Mouse (Mus musculus): Measurements from ENCODE around the gene Atl1.

Gene Atl1

DNA sequence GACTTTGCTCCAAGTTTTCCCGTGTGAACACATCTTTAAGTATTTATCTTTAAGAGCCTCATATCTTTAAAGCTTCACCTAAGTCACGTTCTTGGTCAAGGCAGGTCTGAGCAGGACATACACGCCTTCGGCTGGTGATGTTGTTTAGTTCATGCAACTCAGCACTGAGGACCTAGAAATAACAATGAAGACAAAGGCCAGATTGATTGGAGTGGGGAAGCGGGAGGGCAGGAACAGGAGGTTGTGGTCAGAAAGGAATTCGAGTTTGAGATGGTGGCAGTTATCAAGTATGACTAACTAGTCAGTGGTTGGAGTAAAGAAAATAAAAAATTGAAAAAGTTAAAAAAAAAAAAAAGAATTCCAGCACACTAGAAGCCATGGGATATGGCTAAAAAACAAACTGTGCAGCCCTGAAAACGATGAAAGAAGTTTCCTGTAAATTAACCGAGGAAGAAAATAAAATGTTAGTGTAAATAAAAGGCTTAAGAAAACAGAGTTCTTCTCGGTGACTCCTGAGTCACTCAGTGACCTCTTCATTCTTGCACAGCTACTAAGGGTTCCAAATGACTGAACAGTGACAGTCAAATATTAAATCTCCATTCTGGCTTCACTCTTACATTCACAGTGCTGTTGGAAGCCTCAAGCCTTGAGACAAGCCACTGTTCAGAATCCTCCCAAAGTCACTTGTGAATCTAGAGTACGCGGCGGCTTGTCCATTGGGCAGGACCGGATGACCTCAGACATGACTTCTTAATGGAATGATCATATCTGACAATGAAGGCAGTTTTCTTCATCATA, 106.0 kb downstream of the Atl1 start:
- no peak for ATAC-seq (ENCODE audit: insufficient number of reproducible peaks, low FRiP score, low TSS enrichment)

DNA sequence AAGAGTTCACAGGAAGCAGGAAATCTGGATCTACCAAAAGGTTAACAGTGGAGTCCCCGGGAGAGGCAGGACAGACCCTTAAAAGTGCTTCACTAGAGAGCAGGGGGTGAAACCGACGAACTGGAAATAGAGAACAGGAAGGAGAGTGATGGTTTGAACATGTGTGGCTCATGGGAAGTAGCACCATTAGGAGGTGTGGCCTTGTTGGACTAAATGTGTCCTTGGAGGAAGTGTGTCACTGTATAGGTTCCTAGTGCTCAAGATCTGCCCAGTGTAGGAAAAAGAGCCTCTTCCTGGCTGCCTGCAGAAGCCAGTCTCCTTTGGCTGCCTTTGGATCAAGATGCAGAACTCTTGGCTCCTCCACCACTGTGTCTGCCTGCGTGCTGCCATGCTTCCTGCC, 112.7 kb downstream of the Atl1 start:
- ATAC-seq (ENCODE audit: insufficient number of reproducible peaks, low FRiP score, low TSS enrichment), result no peak

GRCm38 (mm10) chr12:70010356-70010755, 117.9 kb downstream of the Atl1 start:
- no peak for ATAC-seq (ENCODE audit: insufficient number of reproducible peaks, low FRiP score, low TSS enrichment)

DNA sequence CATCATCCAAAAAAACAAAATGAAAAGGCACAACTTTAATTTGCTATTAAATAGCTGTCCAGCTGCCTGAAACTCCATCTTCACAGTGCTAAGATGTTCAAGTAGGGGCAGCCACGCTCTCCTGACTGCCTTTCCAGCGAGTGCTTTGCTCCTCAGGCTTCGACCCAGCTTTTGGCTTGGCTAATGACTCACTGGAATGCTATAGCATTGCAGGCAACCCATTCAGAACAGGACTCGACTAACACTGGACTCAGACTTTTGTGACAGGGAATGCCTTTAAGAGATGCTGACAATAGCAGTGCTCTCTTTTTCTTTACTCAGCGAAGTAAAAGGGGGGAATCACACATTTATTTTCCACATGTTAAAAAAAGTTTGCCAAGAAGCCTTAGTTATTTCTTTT, 119.3 kb downstream of the Atl1 start:
- ATAC-seq (ENCODE audit: insufficient number of reproducible peaks, low FRiP score, low TSS enrichment), result no peak

DNA sequence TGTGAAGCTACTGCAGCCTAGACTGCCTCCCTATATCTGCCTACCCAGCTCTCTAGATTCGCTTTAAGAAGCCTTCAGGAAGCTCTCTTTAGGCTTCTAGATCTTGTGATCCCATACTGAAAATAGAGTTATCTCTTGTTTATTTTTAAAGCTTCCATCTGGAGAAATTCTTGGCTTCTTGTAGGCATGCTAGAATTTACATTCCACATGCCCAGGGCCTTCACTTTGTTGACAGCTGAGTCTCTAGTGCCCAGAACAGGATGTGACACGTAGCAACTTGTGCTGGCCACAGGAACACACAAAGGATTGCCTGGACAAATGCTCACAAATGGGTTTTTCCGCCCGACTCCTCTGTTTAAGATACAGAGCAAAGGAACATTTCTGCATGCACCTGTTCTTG, 123.5 kb downstream of the Atl1 start:
- no peak for ATAC-seq (ENCODE audit: insufficient number of reproducible peaks, low FRiP score, low TSS enrichment)

Measured in cerebellum, adult (tissue).